Mouse (Mus musculus) kidney, embryonic 16.5 days (tissue): Measurements from ENCODE around the gene Timp1. TPM values are rescaled to one million over a fixed set of nuclear protein-coding genes. Genes with fewer than 3 reads are reported as not detected.
A peak's percentile ranks its signal among the peaks of the same experiment; 100 is the strongest.

Experiments used
- ATAC-seq: fragments of 200-750 bp; cut with Nextera tagmentation; 2 replicates; pipeline ENCODE4 v1.8.0; 2017; ENCODE audit warnings: moderate TSS enrichment; ENCODE audit not compliant: low FRiP score, low TSS enrichment
- H3K27ac ChIP-seq: fragments of 300-500 bp; sonication (generic); 2 replicates; pipeline ENCODE4 v1.5.1; 2014; ENCODE audit warnings: low read length
- H3K27me3 ChIP-seq: fragments of 300-500 bp; sonication (generic); 2 replicates; pipeline ENCODE4 v1.6.1; 2014; ENCODE audit warnings: low read length, control low read depth, mixed read lengths; ENCODE audit not compliant: insufficient read depth
- H3K36me3 ChIP-seq: fragments of 300-500 bp; sonication (generic); 2 replicates; pipeline ENCODE4 v1.6.1; 2014; ENCODE audit warnings: low read length, control low read depth, mixed read lengths; ENCODE audit not compliant: insufficient read depth
- H3K4me1 ChIP-seq: fragments of 300-500 bp; sonication (generic); 2 replicates; pipeline ENCODE4 v1.6.1; 2014; ENCODE audit warnings: low read length, control low read depth, mixed read lengths; ENCODE audit not compliant: insufficient read depth
- H3K4me2 ChIP-seq: fragments of 300-500 bp; sonication (generic); replicated peaks from 2 replicates; pipeline ENCODE4 v1.6.1; 2014; ENCODE audit warnings: low read depth, low read length
- H3K4me3 ChIP-seq: fragments of 300-500 bp; sonication (generic); 2 replicates; pipeline ENCODE4 v1.5.1; 2014; ENCODE audit warnings: mild to moderate bottlenecking, low read length
- H3K9ac ChIP-seq: fragments of 300-500 bp; sonication (generic); replicated peaks from 2 replicates; pipeline ENCODE4 v1.6.1; 2014; ENCODE audit warnings: low read length
- H3K9me3 ChIP-seq: fragments of 300-500 bp; sonication (generic); 2 replicates; pipeline ENCODE4 v1.6.1; 2016; ENCODE audit warnings: low read length, control low read depth
- WGBS: fragments of 180-500 bp; shearing (Covaris S2); extraction: QIAGEN DNeasy Blood & Tissue Kit; methylation state at CpG from one replicate; pipeline ENCODE4 v1.1.7; 2014; 5-methylcytosine and 5-hydroxymethylcytosine counted together
- polyA plus RNA-seq: library from polyadenylated mRNA; unstranded; fragments of >200 nt; fragmentation: Nextera tagmentation; extraction: Ambion mirVana; gene quantifications from 2 replicates; pipeline ENCODE4 v1.2.1, GENCODE M21; 2015

Gene Timp1
- polyA plus RNA-seq: 19.3 and 21.1 TPM in 2 replicates

DNA sequence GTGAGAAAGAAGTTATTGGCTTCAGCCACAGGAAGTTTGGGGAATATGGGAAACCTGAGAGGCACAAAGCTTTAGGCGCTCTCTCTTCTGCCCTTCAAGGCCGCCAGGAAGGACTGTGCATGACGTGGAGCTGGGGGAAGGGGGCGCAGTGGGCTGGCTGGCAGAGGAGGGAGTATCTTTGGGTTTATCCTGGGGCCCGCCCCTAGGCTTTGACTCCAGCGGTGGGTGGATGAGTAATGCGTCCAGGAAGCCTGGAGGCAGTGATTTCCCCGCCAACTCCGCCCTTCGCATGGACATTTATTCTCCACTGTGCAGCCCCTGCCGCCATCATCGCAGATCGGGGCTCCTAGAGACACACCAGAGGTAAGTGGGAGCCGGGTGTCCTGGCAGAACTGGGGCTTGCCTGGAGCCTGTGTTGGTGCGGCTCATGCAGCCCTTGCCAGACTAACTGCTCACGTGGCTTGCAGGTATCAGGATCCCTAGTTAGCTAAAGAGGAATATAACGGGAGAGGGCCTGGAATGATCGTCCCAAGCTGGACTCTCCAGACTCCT lies at the start of gene Timp1:
TSS of gene Timp1 (plus strand) at position 205 of the 552 bp plus-strand sequence.
- 27% methylated on average over 18 of the region's 18 CpGs for WGBS
- Histone ChIP-seq H3K4me1 (no peaks in the 10 kb centered on the region), H3K4me3 (peak within 1 kb of the TSS; percentile 48), H3K4me2 (peak within 1 kb of the TSS; percentile 55), H3K9ac (peak within 1 kb of the TSS; percentile 54), H3K27ac (no peak within 1 kb of the TSS; the same call in 1 of the 2 replicates), H3K9me3 (no peaks in the 10 kb centered on the region), H3K27me3 (no peaks in the 10 kb centered on the region), H3K36me3 (no peaks in the 10 kb centered on the region)
- peak; percentile 93 for ATAC-seq

GRCm38 (mm10) chrX:20828934-20829333 lies 41.0 kb upstream of the Timp1 start:
- ATAC-seq: peak; percentile 96

GRCm38 (mm10) chrX:20847232-20847631 lies 22.7 kb upstream of the Timp1 start:
- H3K4me1 ChIP-seq: no peaks in the 10 kb centered on the region
- H3K4me3 ChIP-seq: no peak overlapping the region
- no peaks in the 10 kb centered on the region for H3K27me3 ChIP-seq
- 0 out of 2 replicates have a peak, but pooled peaks cover 10% of the 10 kb centered on the region for H3K36me3 ChIP-seq
- H3K4me2 ChIP-seq: no peak overlapping the region
- H3K9ac ChIP-seq: no peak overlapping the region
- no peak for ATAC-seq
- WGBS: 80% methylated on average over 3 of the region's 3 CpGs
- H3K27ac ChIP-seq: peak overlapping the region; percentile 38; the same call in 1 of the 2 replicates
- no peaks in the 10 kb centered on the region for H3K9me3 ChIP-seq

More at GRCm38 (mm10) chrX:20828934-20829333, 41.0 kb upstream of the Timp1 start:
- Histone ChIP-seq H3K4me1 (no peaks in the 10 kb centered on the region), H3K9ac (no peak overlapping the region), H3K27ac (no peak overlapping the region), H3K4me3 (no peak overlapping the region), H3K27me3 (no peaks in the 10 kb centered on the region), H3K4me2 (no peak overlapping the region), H3K36me3 (no peaks in the 10 kb centered on the region), H3K9me3 (no peaks in the 10 kb centered on the region)
- WGBS: 18% methylated on average over 5 of the region's 5 CpGs

DNA sequence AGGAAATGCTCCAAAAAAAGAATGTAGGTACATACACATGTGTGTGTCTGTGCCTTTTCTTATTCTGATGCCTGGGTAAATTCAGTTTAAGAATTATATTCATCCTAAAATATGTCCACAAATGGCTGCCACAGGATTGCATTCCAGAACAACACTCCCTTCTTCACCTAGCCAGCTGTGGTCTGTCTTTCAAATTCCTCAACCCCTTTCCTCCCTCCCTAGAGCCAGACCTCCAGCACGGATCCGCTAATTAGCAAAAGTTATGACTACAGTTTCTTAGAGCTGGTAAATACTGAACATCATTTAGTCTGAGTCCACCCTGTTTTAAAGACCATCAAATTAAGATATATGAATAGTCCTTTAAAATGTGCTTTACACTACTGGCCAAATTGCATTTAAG lies 22.1 kb upstream of the Timp1 start:
- Histone ChIP-seq H3K9ac (peak overlapping the region; percentile 31; the same call in 1 of the 2 replicates), H3K4me1 (no peaks in the 10 kb centered on the region), H3K4me2 (peak overlapping the region; percentile 46), H3K27me3 (no peaks in the 10 kb centered on the region), H3K9me3 (no peaks in the 10 kb centered on the region), H3K27ac (peak overlapping the region; percentile 76), H3K36me3 (0 out of 2 replicates have a peak, but pooled peaks cover 10% of the 10 kb centered on the region), H3K4me3 (peak overlapping the region; percentile 24)
- 28% methylated on average over 2 of the region's 2 CpGs for whole genome bisulfite sequencing
- ATAC-seq: peak; percentile 33

DNA sequence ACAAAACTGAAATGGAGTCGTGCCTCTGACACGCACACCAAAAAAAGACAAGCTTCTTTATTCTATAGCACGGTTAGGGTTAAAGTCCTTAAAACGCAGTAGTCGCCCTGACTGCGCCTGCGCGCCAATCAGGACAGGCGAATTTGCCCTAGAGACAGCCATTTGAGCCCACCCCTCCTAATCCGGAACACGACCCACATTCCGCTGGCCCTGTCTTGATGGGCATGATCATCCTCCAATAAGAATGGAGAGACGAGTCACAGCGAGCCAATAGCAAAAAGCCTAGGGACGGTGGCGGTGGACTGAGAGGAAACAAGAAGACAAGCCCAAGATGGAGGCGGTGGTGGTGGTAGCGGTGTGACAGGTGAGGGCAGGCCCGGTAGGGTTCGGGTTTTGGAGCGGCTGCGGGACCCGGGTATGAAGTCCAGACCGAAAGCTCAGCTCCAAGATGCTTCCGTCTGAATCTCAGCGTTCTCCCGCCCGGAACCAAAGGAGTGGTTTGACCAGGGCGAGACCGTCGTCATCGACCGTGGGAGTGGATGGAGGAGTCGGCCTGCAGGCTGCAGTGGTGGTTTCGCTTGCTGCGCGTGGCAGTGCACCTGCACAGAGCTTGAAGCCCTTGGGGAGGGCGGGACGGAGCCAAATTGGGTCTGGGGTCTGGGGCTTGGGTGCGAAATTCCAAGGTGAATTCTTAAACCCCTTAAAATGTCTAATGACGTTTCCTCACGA lies 21.5 kb upstream of the Timp1 start:
- Histone ChIP-seq H3K9ac (peak overlapping the region; percentile 79), H3K27ac (peak overlapping the region; percentile 76), H3K4me2 (peak overlapping the region; percentile 65), H3K36me3 (peaks cover 13% of the 10 kb centered on the region), H3K27me3 (no peaks in the 10 kb centered on the region), H3K4me1 (no peaks in the 10 kb centered on the region), H3K4me3 (peak overlapping the region; percentile 70), H3K9me3 (no peaks in the 10 kb centered on the region)
- 28% methylated on average over 41 of the region's 42 CpGs for WGBS
- peak; percentile 99 for ATAC-seq

- Histone ChIP-seq H3K9ac (no peak overlapping the region), H3K4me2 (no peak overlapping the region), H3K4me3 (no peak overlapping the region), H3K9me3 (no peaks in the 10 kb centered on the region), H3K27ac (no peak overlapping the region), H3K36me3 (peaks cover 29% of the 10 kb centered on the region), H3K4me1 (no peaks in the 10 kb centered on the region), H3K27me3 (no peaks in the 10 kb centered on the region)
- no peak for ATAC-seq
- 87% methylated on average over 7 of the region's 7 CpGs for WGBS
Measured at GRCm38 (mm10) chrX:20853794-20854193, 16.2 kb upstream of the Timp1 start.

DNA sequence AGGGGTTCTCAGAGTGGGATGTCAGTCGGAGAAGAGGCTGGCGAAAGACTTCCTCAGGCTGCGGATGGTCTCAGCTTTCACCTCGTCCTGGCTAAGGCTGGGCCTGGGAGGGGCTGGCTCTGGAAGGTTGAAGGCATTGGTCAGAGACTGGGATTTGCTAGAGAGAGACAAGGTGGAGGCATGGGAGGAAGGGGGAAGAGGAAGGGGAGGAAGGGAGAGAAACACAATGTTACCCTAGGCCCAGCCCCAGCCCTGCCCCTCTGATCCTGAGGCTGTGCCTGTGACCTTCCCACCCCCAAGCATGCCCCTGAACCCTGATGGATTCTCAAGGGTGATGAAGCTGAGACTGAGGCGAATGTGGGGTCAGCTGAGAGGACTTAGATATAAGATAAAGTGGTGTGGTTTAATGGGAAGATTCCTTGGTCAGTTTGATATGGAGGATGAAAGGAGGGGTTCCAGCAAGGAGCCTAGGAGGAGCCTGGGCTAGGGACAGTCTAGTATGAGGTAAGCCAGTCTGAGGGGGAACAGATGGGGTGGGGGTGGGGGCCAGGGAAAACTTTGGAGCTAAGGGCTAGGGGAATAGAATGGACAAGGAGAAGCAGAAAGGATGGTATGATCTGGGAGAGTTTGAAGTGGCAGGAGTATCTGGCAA lies 8.4 kb upstream of the Timp1 start:
- Histone ChIP-seq H3K9ac (no peak overlapping the region), H3K4me3 (no peak overlapping the region), H3K27me3 (no peaks in the 10 kb centered on the region), H3K27ac (no peak overlapping the region), H3K4me1 (0 out of 2 replicates have a peak, but pooled peaks cover 3% of the 10 kb centered on the region), H3K4me2 (no peak overlapping the region), H3K9me3 (no peaks in the 10 kb centered on the region), H3K36me3 (peaks cover 6% of the 10 kb centered on the region; the same call in 1 of the 2 replicates)
- WGBS: 23% methylated on average over 5 of the region's 5 CpGs
- ATAC-seq: peak; percentile 24; the same call in 1 of the 2 replicates

DNA sequence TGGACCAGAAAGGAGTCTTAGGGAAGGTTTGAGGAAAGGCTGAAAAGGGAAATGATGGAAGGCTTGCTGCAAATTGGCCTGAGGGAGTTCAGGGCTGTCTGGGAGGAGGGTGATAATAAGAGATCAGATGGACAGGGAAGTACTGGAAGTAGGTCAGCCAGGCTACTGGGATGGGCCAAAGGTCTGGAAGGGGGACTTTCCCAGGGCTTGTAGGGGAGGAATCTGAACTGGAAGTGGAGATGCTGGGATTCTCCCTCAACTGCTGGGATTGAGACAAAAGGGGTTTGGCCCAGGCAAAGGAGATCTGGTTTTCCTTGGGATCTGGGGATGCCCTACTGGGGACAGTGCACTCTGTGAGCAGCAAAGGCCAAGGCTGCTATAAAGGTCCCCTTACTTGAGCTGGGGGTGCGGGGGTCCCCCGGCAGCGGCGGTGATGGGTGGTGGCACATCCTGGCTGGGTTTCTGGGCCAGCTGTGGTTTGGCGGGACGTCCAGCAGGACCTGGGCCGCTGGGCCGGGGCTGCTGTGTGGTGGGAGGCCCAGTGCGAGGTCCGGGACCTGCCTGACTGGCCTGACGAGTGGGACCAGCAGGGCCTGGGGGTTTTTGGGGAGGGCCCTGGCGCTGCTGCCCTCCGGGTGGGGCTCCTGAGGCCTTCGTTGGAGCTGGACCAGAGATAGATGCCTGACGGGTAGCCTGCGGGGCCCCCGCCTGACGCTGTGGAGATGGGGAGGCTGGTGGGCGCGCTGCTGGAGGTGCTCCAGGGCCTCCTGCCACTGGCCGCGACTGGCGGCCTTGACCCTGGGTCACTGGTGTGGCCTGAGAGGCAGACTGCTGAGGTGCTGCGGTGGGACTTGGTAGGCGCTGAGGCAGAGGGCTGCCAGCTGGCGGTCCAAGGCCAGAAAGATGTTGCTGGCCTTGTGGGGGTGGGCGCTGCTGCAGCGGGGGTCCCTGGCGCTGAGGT lies 7.6 kb upstream of the Timp1 start:
- Histone ChIP-seq H3K4me1 (0 out of 2 replicates have a peak, but pooled peaks cover 3% of the 10 kb centered on the region), H3K9me3 (no peaks in the 10 kb centered on the region), H3K4me3 (no peak overlapping the region), H3K9ac (0 out of 2 replicates have a peak overlapping the region, but pooled peaks have one; percentile 22), H3K27me3 (no peaks in the 10 kb centered on the region), H3K36me3 (peaks cover 6% of the 10 kb centered on the region; the same call in 1 of the 2 replicates), H3K27ac (no peak overlapping the region), H3K4me2 (no peak overlapping the region)
- peak; percentile 42 for ATAC-seq
- WGBS: 42% methylated on average over 25 of the region's 29 CpGs
